Mouse (Mus musculus) urinary bladder, postnatal 36 days (tissue): Measurements from ENCODE around the gene Sec14l4.
A peak's percentile ranks its signal among the peaks of the same experiment; 100 is the strongest.
"Not testable (repeated sequence)": the region's sequence is repeated elsewhere in the genome, so short reads cannot be mapped to it uniquely, and the experiment has no call there.

Experiments used
- DNase-seq, 2 experiments: peaks; one replicate each; pipeline ENCODE4 v3.0.0; 2022; ENCODE audit warnings: low spot score in 2 of 2, mixed read lengths in 1 of 2

Sec14l4 gene

DNA sequence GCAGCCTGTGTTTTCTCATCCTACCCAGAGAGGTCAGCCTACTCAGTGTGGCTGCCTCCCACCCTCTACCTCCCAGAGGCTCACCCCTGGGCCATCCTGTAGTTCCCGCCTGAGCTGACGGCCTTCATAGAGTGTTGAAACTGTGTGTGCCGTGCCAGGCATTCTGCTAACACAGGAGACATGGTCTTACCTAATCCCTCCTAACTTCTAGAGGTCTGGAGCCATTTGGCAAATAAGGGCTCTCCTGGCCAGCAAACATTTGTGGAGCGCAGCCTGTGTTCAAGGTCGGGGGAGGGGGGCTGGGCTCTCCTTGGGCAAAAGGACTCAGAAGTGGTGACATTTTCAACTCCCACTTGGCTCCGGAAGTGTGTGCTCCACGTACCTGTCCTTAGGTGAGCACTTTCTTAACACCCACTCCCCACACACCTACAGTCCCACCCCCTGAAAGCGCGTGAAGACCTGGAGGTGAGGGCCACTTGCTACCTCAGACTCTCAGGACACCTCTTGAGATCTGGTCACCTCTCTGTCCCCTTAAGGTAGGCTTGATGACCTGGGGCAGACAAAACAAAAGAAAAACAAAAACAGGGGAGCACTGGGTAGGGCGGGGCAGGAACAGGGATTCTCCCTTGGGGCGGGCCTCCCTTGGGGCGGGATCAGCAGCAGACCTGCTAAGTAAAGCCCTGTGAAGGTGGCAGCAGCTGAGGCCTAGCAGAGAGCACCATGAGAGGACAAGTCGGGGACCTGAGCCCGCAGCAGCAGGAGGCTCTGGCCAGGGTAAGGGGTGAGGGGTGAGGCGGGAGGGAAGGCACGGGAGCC is at the start of gene Sec14l4:
Gene Sec14l4 (plus strand): TSS at position 337 of the 816 bp plus-strand sequence.
- DNase-seq: peak in 1 of 2 experiments; percentile 14

DNA sequence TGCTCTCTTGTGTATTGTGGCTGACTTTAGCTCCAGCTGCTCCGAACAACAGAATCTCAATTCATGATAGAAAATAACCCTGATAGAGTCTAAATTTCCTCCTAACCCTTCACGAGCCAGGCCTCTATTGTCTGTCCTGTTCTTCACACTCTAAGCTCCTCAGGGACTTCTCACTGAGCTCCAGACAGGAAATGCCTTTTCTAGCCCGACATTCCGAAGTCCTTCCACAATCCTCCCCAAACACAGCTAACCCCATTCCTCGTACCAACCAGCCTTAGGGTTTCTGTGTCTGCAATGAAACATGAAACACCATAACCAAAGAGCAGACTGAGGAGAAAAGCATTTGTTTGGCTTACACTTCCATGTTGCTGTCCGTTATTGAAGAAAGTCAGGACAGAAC is 49.7 kb upstream of the Sec14l4 start:
- no peak for DNase-seq

DNA sequence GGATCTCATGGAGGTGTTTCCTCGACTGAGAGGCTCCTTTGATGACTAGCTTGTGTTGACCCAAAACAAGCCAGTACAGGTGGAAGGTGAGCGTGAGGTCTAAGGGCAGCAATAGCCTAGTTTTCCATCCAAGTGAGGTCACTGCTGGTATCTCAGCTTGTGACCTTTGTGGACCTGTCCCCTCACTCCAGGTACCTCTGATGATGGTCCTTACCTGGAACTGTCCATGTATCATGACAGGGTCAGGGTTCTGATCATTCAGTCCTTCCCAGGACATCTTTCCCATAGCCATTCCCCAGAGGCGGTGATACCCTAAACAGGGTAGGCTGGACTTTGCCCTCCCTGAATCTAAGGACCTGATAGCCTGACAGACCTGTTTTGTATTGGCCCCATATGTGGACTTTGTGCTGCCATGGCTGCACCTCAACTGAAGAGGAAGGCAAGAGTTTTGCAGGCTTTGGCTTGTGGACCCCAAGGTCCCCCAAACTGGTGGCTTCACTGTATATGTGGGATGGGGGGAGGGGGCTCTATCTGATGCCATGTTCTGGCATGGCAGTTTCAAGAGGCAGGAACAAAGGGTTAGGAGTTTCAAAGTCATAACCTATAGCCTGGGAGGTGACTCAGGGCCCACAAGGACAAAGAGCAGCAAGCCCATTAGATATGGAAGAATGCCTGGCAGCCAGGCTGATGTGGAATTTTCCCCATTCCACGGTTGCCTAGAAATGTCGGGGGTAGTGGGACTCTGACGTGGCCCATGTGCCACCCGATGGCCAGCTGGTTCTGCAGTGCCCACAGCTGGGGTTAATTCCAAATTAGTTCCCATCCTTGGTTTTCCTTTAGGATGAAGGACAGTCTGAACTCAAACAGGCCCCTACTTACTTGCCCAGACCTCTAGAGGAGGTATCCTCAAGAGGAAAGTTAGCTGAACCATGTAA is 48.7 kb upstream of the Sec14l4 start:
- DNase-seq: no peak

DNA sequence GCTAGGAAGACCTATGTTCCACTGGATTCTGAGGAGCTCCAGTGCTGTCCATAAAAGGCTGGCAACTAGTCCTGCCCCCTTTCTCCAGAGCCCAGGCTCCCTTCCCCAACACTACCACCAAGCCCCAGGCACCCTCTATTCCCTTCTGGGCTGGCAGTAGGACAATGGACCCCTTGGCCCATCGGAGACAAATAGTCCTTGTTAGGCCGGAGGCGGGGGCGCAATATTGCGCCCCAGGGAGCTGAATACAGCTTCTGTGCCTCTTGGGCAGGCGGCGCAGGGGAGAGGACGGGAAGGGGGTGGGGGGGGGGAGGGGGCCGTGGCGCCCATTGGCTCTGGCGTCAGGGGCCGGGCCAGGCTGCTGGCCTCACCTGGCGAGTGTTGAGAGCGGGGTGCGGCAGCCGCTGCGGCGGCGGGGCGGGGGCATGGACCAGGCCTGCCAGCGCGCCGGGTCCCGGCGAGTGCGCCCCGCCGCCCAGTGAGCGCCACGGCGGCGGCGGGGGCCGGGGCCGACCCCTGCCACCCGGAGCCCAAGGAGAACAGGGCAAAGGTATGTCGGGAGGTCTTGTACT is 47.9 kb upstream of the Sec14l4 start, which contains the start of gene Gal3st1:
Gene Gal3st1 (plus strand): TSS at position 346 of the 572 bp plus-strand sequence.
- DNase-seq: no peak

DNA sequence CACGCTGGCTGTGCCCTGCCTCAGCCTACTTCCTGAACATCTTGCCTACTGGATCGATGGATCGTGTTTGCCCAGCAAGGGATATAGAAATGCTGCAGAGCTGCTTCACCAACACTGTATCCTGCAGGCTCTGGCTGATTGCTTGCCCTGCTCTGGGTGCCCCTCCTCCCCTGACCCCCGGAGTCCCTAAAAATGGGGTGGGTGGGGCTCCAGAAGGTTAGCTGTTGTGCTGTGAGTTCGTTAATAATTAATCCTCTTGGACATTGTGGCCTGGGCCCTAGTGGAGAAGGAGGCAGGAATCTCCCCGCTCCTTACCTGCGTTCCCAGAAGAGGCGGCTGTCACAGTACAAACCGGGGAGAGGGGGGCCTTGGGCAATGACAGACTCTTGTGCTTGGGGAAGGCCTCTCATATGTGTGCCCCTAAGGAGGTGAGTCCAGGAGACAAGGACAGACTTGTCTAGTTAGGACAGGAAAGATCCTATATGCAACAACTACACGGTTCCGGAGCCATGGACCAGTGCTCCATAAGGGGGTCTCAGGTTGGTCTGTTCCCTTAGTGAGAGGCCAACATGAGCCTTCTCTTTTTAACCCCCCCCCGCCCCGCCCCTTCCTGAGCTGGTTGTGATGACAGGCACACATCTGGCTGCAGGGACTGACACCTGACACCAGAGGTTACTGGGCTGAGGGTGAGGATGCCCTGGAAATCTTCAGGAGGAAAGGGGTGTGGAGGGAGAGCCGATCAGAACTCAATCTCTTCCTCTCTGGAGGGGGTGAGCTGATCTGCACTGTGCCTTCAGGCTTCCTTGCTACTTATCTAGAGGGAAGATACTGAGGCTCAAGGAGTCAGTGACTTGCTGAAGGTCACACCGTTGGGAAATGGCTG is 47.2 kb upstream of the Sec14l4 start:
- no peak for DNase-seq

DNA sequence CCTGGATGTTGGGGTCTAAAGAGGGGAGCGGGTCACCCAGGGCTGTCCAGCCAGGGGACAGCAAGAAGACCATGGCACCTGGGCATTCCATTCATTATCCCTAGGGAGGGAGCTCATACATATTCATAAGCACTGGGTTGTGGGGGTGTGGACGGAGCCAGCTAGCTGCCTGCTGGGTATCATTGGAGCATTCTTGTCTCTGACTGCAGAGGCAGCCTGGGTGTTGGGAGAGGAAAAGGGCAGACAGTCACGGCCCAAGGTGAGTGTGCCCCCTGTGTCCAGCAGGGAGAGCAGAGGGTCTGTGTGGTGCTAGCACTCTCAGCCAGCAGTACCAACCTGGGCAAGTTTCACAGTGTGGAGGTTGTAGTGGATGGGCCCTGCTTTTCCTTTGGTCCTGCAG is 41.5 kb upstream of the Sec14l4 start:
- no peak for DNase-seq

DNA sequence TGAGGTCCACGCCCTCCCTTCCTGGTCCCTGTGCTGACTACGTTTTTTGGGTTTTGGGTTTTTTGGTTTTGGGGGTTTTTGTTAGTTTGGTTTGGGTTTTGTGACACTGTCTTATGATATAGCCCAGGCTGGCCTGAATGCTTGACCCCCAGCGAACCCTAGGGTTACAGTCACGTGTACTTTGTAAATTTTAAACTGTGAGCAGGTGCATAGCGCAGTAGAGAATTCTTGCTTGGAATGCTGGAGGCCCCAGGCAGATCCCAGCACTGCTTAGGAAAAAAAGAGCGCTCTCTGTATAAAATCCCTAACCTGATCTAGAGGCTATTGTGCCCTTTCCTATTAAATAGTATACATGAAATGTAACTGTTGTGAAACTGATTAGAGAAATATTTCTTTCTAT is 38.1 kb upstream of the Sec14l4 start:
- DNase-seq: no peak

DNA sequence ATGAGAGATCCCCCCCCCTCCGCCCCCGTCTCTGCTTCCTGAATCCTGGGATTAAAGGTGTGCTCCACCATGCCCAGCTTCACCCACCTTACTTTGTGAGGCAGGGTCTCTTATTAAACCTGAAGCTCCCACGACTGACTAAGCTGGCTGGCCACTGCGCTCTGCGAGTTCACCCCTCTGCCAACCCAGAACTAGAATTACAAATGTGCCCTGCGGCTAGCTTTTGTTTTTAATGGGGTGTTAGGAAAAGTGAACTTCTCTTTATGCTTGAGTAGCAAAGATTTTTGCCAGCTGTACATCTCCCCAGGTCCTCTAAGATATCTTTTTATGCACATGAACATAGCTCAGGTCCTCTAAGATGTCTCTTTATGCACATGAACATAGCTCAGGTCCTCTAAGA is 37.3 kb upstream of the Sec14l4 start:
- no peak for DNase-seq

DNA sequence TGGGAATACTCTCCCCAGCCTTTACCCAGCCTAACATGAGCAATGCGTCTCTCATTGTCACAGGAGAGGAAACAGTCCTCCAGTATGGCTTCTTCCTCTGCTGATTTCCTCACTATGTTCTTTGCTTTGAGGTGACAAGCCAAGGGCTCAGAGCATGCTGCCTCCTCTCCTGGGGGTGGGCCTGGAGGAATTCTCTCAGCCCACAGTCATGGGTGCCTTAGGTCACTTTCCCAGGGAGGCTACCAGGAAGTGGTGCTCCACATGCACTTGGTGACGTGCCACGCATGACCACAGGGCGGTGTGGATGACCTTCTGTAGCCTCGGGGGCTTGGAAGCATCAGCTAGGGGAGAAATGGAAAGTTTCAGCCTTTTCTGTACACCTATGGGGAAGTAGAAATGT is 35.8 kb upstream of the Sec14l4 start:
- no peak for DNase-seq

DNA sequence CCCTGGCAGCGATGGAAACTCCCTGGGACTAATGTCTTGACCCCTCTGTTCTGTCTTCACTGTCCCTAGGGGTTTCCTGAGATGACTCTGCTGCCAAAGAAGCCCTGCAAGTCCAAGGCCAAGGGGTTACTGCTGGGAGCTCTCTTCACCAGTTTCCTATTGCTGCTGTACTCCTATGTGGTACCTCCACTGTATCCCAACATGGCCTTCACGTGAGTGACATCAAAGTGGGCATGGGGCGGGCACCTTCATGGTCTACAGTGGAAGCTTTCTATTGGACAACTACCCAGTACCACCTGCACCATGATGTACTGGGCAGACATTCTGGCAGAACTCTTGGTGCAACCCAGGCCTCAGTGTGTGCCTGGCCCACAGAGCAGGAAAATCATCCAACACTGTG is 34.4 kb upstream of the Sec14l4 start:
- DNase-seq: no peak

DNA sequence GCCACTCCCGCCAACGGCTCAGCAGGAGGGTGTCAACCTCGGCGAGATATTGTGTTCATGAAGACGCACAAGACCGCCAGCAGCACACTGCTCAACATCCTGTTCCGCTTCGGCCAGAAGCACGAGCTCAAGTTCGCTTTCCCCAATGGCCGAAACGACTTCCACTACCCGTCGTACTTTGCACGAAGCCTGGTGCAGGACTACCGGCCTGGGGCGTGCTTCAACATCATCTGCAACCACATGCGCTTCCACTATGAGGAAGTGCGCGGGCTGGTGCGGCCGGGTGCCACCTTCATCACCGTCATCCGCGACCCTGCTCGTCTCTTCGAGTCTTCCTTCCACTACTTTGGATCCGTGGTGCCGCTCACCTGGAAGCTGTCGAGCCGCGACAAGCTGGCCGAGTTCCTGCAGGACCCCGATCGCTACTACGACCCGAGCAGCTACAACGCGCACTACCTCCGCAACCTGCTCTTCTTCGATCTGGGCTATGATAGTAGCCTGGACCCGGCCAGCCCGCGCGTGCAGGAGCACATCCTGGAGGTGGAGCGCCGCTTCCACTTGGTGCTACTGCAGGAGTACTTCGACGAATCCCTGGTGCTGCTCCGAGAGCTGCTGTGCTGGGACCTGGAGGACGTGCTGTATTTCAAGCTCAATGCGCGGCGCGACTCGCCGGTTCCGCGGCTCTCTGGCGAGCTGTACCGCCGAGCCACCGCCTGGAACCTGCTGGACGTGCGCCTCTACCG is 33.1 kb upstream of the Sec14l4 start:
- no peak for DNase-seq

DNA sequence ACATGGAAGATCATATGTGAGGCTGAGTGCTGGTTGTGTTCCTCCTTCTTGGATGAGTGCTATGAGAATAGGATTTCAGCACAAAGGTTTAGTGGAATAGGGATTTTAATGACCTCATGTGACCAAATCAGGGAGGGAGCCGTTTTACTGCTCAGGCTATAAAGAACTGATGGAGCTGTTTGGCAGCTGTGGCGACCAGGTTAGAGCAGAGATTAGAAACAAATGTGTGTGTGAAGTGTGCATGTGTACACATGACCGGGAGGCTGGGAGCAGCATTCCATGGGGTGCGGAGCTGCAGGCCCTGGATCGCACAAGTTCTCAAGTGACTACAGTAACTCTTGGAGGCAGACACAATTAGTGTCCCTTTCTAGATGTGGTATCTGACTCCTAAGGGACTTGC is 31.7 kb upstream of the Sec14l4 start:
- no peak for DNase-seq

DNA sequence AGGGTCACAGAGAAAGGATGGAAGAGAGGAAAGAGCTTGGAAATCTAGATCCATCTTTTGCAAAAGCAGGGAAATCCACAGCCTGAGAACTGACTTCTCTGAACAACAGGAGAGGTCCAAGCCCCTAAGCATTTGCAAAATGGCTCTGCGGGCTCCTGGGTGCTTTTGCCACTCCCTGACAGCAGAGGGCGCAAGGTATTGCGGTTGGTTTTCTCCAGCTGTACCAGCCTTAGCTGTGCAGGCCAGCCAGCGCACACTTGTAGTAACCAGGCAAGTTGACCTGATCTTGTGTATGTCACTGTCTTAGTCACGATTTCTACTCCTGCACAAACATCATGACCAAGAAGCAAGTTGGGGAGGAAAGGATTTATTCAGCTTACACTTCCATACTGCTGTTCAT is 29.7 kb upstream of the Sec14l4 start:
- DNase-seq: peak; percentile 41 to 58

DNA sequence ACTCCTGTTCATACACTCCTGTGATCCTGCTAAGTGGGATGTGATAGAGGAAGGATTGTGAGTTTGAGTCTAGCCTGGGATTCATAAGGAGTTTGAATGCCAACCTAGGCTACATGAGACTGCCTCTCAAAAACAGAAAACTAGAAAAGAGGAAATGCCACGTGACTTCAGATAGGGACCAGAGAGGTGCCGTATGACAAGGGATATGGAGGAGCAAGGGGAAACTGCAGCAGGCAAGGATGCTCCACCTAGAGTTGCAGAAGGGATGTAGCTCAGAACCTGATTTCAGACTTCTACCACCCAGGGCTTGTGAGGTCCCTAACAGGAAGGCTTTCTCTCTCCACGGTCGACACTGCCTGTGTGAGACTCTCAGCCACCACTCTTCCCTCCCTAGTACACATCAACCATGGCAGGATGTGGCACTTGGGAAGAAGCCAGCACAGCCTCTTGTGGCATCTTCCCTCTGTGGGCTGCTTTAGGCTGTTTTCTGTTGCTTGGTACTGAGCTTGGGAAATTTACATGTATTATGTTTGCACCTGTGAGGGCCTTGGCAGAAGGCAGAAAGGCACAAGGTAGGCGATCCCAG is 25.9 kb upstream of the Sec14l4 start:
- DNase-seq: no peak

DNA sequence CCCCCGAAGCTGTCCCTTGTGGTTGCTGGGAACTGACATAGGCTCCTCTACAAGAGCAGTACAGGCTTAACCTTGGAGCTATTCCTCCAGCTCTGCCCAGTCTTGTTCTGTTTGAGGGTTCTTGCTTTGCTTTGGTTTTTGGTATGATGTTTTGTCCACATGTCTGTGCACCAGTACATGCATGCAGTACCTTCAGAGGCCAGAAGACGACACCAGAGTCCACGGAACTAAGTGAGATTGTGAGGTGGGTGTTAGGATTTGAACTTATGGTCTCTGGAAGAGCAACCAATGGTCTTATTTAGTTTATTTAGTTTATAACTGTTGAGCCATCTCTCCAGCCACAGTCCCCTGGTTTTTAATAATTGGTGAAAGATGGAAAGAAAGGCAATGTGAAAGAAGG is 24.8 kb upstream of the Sec14l4 start:
- DNase-seq: no peak

DNA sequence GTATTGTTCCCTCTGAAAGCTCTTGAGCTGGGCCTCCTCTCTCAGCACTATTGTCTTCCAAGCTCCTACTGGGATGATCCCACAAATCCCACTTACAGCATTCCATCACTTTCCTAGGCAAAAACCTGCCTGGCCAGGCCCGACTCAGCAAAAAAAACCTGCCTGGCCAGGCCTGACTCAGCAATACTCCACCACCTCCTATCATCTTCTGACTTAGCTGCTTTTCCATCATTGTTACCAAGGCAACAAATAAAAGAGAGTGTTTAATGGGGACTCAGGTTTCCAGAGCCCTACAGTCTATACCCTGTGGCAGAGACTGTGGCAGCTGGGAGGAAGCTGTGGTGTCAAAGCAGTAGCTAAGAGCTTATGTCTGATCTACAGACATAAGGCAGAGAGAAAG is 18.6 kb upstream of the Sec14l4 start:
- no peak for DNase-seq

DNA sequence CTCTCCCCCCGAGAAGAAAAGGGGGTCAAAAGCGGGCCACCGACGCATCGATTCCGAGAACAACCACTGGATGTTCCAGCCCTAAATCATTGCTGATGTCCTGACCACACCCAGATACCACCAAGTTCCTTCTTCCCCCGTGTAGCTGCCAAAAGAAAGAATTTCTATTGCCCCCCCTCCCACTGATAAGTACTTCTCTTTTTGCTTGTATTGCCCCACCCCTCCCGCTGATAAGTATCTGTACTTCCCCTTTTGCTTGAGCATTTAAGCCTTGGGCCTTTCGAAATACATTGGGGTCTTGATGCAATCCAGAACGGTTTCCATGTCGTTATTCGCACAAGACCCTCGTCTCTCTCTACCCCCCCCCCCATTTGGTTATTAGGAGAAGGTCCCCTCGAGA is 15.5 kb upstream of the Sec14l4 start:
- DNase-seq: not testable (repeated sequence)

DNA sequence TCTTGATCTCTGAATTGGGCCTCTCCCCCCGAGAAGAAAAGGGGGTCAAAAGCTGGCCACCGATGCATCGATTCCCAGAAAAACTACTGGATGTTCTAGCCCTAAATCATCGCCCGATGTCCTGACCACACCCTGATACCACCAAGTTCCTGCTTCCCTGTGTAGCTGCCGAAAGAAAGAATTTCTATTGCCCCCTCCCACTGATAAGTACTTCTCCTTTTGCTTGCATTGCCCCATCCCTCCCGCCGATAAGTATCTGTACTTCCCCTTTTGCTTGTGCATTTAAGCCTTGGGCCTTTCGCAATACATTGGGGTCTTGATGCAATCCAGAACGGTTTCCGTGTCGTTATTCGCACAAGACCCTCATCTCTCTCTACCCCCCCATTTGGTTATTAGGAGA is 9.2 kb upstream of the Sec14l4 start:
- DNase-seq: not testable (repeated sequence)

DNA sequence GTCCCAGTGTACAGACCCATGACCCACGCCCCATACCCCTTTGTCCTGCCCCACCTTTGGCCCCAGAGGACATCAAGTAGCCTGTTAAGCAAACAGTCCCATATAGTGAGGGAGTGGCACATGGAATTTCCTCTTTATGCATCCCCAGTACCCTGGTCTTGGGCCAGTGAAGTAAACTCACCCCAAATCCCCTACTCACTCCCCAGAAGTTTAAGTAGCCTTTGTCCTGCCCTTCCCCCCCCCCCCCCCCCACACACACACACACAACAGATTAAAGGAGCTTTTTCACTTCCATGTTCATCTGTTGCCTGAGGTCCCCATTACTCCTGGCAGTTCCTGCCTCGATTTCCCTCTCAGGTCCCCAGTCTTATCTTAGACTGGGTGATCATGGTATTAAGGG is 7.9 kb upstream of the Sec14l4 start:
- DNase-seq: no peak

DNA sequence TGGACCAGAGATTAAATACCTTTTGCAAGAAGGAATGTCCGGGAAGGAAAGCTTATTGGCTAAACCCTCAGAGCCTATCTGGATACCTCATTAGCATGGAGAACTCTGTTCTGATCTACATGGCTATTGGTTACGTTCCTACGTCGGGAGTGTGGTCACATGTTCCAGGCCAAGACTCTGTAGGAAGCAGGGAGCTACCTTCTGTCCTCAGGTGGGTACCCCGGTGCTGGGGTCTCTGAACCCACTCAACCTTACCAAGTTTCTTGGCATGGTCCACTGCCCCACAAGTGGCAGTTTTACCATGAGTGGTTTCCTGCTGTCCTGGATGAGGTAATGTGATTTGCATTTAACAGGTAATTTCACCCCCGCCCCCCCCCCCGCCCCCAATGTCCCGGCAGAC is 4.2 kb upstream of the Sec14l4 start:
- DNase-seq: no peak
